Mouse (Mus musculus) forebrain, embryonic 11.5 days (tissue): ENCODE measurements at regions not wholly inside any gene's neighbourhood (a gene's known extent, or its start where the extent isn't known, plus 50 kb on each side); places are given as distances from the start of the nearest gene placed in this dataset.
A peak's percentile ranks its signal among the peaks of the same experiment; 100 is the strongest.

Experiments used
- ATAC-seq: fragments of 200-750 bp; cut with Nextera tagmentation; replicated peaks from 2 replicates; pipeline ENCODE4 v1.8.0; 2017; ENCODE audit warnings: moderate TSS enrichment; ENCODE audit not compliant: low FRiP score
- DNase-seq: peaks from one replicate; pipeline ENCODE4 v3.0.0-alpha.2; 2017; ENCODE audit warnings: low spot score
- H3K27ac ChIP-seq: fragments of 300-500 bp; sonication (generic); 2 replicates; pipeline ENCODE4 v1.5.1; 2014; ENCODE audit warnings: low read depth, low read length
- H3K27me3 ChIP-seq: fragments of 300-500 bp; sonication (generic); 2 replicates; pipeline ENCODE4 v1.6.1; 2014; ENCODE audit warnings: mild to moderate bottlenecking, low read length, mixed read lengths; ENCODE audit not compliant: control insufficient read depth, insufficient read depth
- H3K36me3 ChIP-seq: fragments of 300-500 bp; sonication (generic); 2 replicates; pipeline ENCODE4 v1.6.1; 2014; ENCODE audit warnings: mild to moderate bottlenecking, low read length, moderate library complexity, mixed read lengths; ENCODE audit not compliant: control insufficient read depth, insufficient read depth
- H3K4me1 ChIP-seq: fragments of 300-500 bp; sonication (generic); replicated peaks from 2 replicates; pipeline ENCODE4 v1.6.1; 2014; ENCODE audit warnings: low read length, mixed read lengths; ENCODE audit not compliant: control insufficient read depth, insufficient read depth
- H3K4me2 ChIP-seq: fragments of 300-500 bp; sonication (generic); 2 replicates; pipeline ENCODE4 v1.6.1; 2014; ENCODE audit warnings: low read depth, mild to moderate bottlenecking, low read length, moderate library complexity, mixed read lengths; ENCODE audit not compliant: severe bottlenecking
- H3K4me3 ChIP-seq: fragments of 300-500 bp; sonication (generic); 2 replicates; pipeline ENCODE4 v1.5.1; 2014; ENCODE audit warnings: low read depth, low read length
- H3K9ac ChIP-seq: fragments of 300-500 bp; sonication (generic); 2 replicates; pipeline ENCODE4 v1.6.1; 2014; ENCODE audit warnings: low read length
- H3K9me3 ChIP-seq: fragments of 300-500 bp; sonication (generic); 2 replicates; pipeline ENCODE4 v1.6.1; 2016; ENCODE audit warnings: low read length, mixed read lengths; ENCODE audit not compliant: control insufficient read depth
- WGBS: fragments of 180-500 bp; shearing (Covaris S2); extraction: QIAGEN DNeasy Blood & Tissue Kit; methylation state at CpG from one replicate; pipeline ENCODE4 v1.1.7; 2014; 5-methylcytosine and 5-hydroxymethylcytosine counted together

GRCm38 (mm10) chrX:131818397-131818796 is 1870.4 kb downstream of the Pcdh19 start:
- DNase-seq (no peak), ATAC-seq (peak; percentile 75)
- no peaks in the 10 kb centered on the region for H3K27me3 ChIP-seq
- H3K4me1 ChIP-seq: no peaks in the 10 kb centered on the region
- H3K9ac ChIP-seq: no peak overlapping the region
- WGBS: 24% methylated on average over 2 of the region's 2 CpGs
- H3K27ac ChIP-seq: no peak overlapping the region
- H3K4me2 ChIP-seq: no peak overlapping the region
- no peak overlapping the region for H3K4me3 ChIP-seq
- no peaks in the 10 kb centered on the region for H3K9me3 ChIP-seq
- no peaks in the 10 kb centered on the region for H3K36me3 ChIP-seq

GRCm38 (mm10) chrX:131774011-131774690 is 1914.6 kb downstream of the Pcdh19 start:
- Histone ChIP-seq H3K27me3 (no peaks in the 10 kb centered on the region), H3K9ac (no peak overlapping the region), H3K9me3 (no peaks in the 10 kb centered on the region), H3K4me2 (no peak overlapping the region), H3K27ac (no peak overlapping the region), H3K4me3 (no peak overlapping the region), H3K4me1 (no peaks in the 10 kb centered on the region), H3K36me3 (no peaks in the 10 kb centered on the region)
- ATAC-seq (no peak; the same call in 1 of the 2 replicates), DNase-seq (no peak)
- WGBS: 60% methylated on average over 4 of the region's 4 CpGs
